In the genomic region with DNA sequence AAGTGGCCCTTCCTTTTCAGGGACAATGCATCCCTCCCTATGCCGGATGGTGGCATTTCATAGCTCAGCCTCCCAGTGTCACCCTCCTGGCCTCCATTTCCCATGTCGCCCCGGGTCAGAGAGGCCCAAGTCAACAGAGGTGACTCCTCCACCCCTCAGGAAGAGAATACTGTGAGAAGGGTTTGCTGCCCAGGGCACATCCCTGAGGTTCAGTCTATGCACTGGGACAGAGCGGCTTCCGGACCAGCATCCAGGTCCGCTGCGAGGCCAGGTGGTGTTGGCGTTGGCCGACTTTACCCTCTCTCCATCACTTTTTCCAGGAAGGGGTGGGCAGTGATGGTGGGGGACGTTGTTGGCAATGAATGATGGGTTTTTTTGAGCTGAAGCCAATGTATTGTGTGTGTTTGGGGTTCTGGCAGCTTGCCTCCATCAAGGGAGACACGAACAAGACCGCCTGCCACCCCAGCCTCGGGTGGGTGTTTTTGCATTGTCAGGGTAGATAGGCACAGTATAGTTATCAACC, we compare ENCODE assay signal across 9 mouse cellular contexts. TPM values are rescaled to one million over a fixed set of nuclear protein-coding genes. Genes with fewer than 3 reads are reported as not detected.
DNase-seq lines count a peak whose midpoint lies in the region.
"Had no signal": no experiment of that assay in that cellular context is flagged by ENCODE, and none has a peak within 500 bp of the region (broad histone marks: within the 10 kb centered on the region; RNA-seq: fewer than 3 reads in every experiment).

No protein-coding gene starts in this region.

- intact Hi-C loops in heart, postnatal 10 days (cut with DNase I), result loop anchor here (1.0 to 2.0 kb wide), 2 partner anchors 44 to 82 kb away; no protein-coding TSS in a partner anchor
- intact Hi-C loops in heart, postnatal 14 days (cut with DNase I), result loop anchor here (2.0 kb wide), 1 partner anchor 82 kb away; no protein-coding TSS in a partner anchor
- intact Hi-C loops in gastrocnemius, postnatal 14 days (cut with DNase I; ENCODE audit: low total_unique reads), result no loop called here

- peak; percentile 98 for DNase-seq in heart, adult 11 months
- DNase-seq in heart, postnatal 10 days, result no peak
- peak; percentile 36 to 51 for DNase-seq in adrenal gland, postnatal 36 days
- peak; percentile 27 to 31 for DNase-seq in heart, postnatal 14 days
- DNase-seq in kidney, postnatal 36 days, result peak; percentile 57 to 66
- no peak for DNase-seq in layer of hippocampus, adult 9-10 months (ENCODE audit: low spot score)
- no peak for DNase-seq in gastrocnemius, postnatal 14 days
- no peak for DNase-seq in embryo, embryonic 10.5 days (ENCODE audit: low spot score)
- DNase-seq: left cerebral cortex, postnatal 4 days had no signal

RNA-seq across cellular contexts. Expression of gene Lta4h, which starts 34.4 kb away (rescaled TPM):
- total RNA-seq in heart, postnatal 10 days (2021), result 10 to 100 TPM; 55.5 to 65.4 TPM
- total RNA-seq in adrenal gland, postnatal 36 days (2021), result 10 to 100 TPM; 59.8 to 61.4 TPM
- total RNA-seq in heart, postnatal 14 days (2021), result 10 to 100 TPM; 41.6 to 46.0 TPM
- total RNA-seq in gastrocnemius, postnatal 14 days (2021), result 10 to 100 TPM; 24.9 to 29.9 TPM

Comparison
In these comparisons a context has a peak if more than half of its experiments do, and no peak if none do; other contexts are left out.
1. DNase-seq: peak in heart, adult 11 months (single experiment), adrenal gland, postnatal 36 days (2 of 2), heart, postnatal 14 days (2 of 2) and kidney, postnatal 36 days (2 of 2); none in heart, postnatal 10 days (0 of 2), layer of hippocampus, adult 9-10 months (single experiment), gastrocnemius, postnatal 14 days (single experiment) and embryo, embryonic 10.5 days (single experiment).